Mouse (Mus musculus) kidney, adult 11 months (tissue): Measurements from ENCODE around the gene Olig3.
"Not testable (repeated sequence)": the region's sequence is repeated elsewhere in the genome, so short reads cannot be mapped to it uniquely, and the experiment has no call there.

Experiments used
- DNase-seq: peaks from one replicate; pipeline ENCODE4 v3.0.0; 2022

The Olig3 gene

DNA sequence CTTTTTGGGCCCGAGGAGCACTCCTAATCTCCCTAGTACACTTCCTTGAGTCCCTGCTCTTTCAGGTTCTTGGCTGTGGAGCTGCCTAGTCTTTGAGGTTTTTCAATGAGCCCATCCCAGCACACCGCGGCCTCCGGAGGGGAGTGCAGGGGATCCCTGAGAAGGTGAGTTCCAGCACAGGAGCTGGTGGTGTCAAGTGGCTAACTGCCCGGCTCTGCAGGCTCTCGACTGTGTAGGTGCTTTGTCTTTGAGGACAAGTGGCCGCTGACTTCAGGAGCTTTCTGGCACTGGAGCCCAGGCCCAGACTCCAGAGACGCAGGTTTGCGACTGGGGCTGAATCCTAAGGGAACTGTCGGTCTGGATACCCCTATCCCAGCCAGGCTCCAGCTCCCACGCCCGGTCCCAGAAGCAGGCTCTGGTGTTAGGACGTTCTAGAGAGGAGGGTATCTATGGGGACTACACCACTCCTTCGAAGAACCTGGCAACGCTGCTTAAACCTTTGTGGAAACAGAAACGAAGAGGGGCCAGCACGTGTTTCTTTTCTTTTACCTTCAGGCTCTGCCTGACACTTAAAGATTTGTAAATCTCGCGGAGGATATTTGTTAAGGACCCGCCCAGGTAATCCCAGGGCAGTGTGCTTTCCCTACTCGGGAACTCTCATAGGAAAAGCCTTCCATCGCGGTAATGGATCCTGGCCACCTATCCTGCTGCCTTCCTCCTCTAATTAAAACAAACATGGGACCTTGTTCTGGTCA, 5.4 kb downstream of the Olig3 start:
- no peak for DNase-seq

DNA sequence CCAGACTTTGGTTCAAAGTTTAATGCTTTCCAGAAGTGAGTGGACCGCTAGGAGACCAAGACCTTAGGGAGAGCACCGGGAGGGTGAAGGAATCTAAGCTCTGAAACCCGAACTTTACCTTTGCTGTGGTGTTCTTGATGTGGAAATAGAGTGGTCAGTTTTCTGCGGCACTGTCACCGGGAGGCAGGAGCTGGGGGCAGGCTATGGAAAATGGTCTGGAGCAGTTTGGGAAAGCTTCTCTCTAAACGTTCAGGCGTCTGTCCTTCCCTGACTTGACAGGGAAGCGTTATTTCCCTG, 5.9 kb downstream of the Olig3 start:
- no peak for DNase-seq

DNA sequence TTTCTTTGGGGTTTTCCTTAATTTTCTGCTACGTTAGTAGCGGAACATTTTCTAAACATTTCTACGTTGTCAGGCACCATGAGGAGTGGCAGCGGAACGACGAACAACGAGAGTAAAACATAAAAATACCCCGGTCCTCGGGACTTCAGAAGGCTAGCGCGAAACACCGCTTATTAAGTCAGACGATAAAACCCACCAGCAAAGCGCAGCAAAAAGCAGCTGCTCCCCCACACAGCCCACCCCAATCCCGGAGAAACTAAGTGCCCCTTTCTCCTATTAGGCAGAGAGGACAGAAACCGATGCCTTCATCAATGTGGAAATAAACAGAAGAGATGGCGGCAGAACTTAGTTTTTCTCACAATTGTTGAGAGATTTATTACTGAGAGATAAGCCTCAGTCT, 6.5 kb downstream of the Olig3 start:
- DNase-seq, result no peak

- DNase-seq, result no peak
These were observed 7.0 kb downstream of the Olig3 start for GRCm38 (mm10) chr10:19363365-19363764.

DNA sequence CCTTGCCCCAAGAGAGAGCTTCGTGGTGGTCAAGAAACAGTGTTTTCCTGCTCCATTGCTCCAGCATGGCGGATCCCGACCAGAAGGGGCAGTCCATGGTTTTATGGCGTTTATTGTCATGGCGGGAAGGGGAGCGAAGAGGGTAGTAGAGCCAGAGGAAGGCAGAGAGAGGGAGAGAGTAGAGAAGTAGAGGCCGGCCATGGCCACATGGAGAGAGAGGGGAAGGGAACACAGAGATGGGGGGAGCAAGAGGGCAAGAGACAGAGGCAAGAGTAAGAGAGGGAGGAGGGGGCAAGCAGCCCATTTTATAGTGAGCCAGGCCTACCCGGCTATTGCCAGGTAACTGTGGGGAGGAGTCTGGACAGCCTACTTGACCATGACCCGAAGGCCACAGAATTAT, 12.8 kb downstream of the Olig3 start:
- no peak for DNase-seq

GRCm38 (mm10) chr10:19370146-19370545, 13.8 kb downstream of the Olig3 start:
- no peak for DNase-seq

- DNase-seq, result no peak
These were observed 15.9 kb downstream of the Olig3 start for GRCm38 (mm10) chr10:19372263-19372662.

- DNase-seq, result no peak
These were observed 17.5 kb downstream of the Olig3 start for GRCm38 (mm10) chr10:19373797-19374196.

- DNase-seq, result no peak
These were observed 18.0 kb downstream of the Olig3 start for GRCm38 (mm10) chr10:19374311-19374710.

DNA sequence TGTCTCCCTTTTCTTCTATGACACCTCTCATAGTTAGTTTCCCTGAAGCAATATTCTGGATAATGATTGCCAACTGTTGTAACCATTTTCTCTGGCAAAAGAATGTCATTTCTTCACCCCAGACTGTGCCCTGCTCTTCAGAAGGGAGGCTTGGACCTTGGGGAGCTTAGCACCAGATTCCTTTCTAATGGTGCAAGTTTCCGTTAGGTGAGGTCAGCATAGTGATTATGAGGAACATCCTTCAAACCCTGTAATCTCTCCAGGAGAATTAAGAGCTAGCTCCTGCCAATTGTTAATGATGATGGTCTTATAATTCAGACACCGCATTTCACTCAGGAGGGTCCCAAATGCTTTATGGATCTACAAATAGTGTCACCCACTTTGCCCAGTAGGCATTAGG, 19.5 kb downstream of the Olig3 start:
- DNase-seq, result no peak

- DNase-seq, result not testable (repeated sequence)
These were observed 24.6 kb downstream of the Olig3 start for GRCm38 (mm10) chr10:19380971-19381370.

- DNase-seq, result no peak
These were observed 27.8 kb downstream of the Olig3 start for GRCm38 (mm10) chr10:19384176-19384575.

DNA sequence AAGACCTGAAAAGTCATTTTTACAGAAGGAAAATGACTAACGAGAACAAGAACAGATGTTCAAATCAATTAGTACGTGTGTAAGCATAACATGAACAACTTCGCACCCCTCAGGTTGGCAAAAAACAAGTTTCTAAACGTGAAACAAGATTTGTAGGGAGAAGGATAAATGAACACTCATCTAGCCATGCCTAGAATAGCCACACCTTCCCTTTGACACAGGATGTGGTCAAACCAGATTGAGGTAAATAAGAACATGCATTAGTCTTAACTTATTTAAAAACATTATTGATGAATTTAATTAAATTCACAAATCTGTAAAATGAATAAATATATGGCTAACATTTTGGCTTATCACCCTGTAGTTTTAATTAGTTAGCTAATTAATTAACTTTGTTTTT, 35.5 kb downstream of the Olig3 start:
- DNase-seq, result no peak

- no peak for DNase-seq
These were observed 40.3 kb downstream of the Olig3 start for GRCm38 (mm10) chr10:19396485-19397137.

- no peak for DNase-seq
These were observed 41.1 kb downstream of the Olig3 start for GRCm38 (mm10) chr10:19397396-19397795.

GRCm38 (mm10) chr10:19401136-19401535, 44.8 kb downstream of the Olig3 start:
- DNase-seq, result no peak

- no peak for DNase-seq
These were observed 48.1 kb downstream of the Olig3 start for GRCm38 (mm10) chr10:19404401-19404800.

- no peak for DNase-seq
These were observed 49.6 kb downstream of the Olig3 start for GRCm38 (mm10) chr10:19405959-19406358.

DNA sequence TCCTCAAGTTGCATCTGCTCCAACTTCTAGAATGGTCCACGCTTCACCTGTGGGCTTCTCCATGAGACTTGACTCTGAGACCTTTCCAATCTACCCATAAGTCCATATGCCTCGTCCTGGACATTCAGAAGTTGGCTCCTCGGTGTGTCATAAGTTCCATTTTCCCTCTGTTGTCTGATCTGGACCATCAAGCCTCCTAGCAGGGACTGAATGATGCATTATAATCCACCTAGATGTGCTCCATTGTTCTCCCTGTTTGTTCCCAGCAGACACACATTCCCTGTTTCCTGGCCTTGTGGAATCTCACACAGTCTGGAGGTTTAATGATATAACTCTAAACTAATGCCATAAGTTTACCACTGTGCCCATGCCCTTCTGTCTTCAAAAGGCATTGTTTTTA, 50.8 kb downstream of the Olig3 start:
- DNase-seq, result no peak
